Mouse (Mus musculus) MEL (cell line): Measurements from ENCODE around the gene Surf4. TPM values are rescaled to one million over a fixed set of nuclear protein-coding genes. Genes with fewer than 3 reads are reported as not detected.

Experiments
- DNase-seq: peaks from one replicate; pipeline ENCODE4 v3.0.0; 2011; ENCODE audit warnings: low read depth, low spot score
- H3K27ac ChIP-seq: 2 replicates; pipeline ENCODE4 v1.5.1; 2012; ENCODE audit warnings: low read depth, mild to moderate bottlenecking, control low read depth, low read length, moderate library complexity; ENCODE audit not compliant: control insufficient read depth
- H3K27me3 ChIP-seq, 2 experiments: fragments of 150-350 bp in 1 of 2; sonication (generic) in 1 of 2; 2 replicates each; pipeline ENCODE4 v1.6.1; 2012; ENCODE audit warnings: low read length in 2 of 2, mild to moderate bottlenecking in 2 of 2, improper control_type of control experiment in 1 of 2, moderate library complexity in 1 of 2; ENCODE audit not compliant: insufficient read depth in 2 of 2, control insufficient read depth in 1 of 2
- H3K36me3 ChIP-seq, 2 experiments: 2 replicates each; pipeline ENCODE4 v1.6.1; 2012 to 2014; ENCODE audit warnings: low read length in 2 of 2, improper control_type of control experiment in 1 of 2, inconsistent platforms in 1 of 2, mild to moderate bottlenecking in 1 of 2; ENCODE audit not compliant: insufficient read depth in 2 of 2, control insufficient read depth in 1 of 2
- H3K4me1 ChIP-seq, 2 experiments: fragments of 150-350 bp in 1 of 2; sonication (generic) in 1 of 2; 2 replicates each; pipeline ENCODE4 v1.6.1; 2012; ENCODE audit warnings: low read length in 2 of 2, improper control_type of control experiment in 1 of 2, mild to moderate bottlenecking in 1 of 2; ENCODE audit not compliant: insufficient read depth in 2 of 2, control insufficient read depth in 1 of 2
- H3K4me3 ChIP-seq, 2 experiments: fragments of 150-350 bp in 1 of 2; sonication (generic) in 1 of 2; 2 replicates each; pipeline ENCODE4 v1.5.1; 2012; ENCODE audit warnings: low read depth in 2 of 2, low read length in 2 of 2, mild to moderate bottlenecking in 2 of 2, moderate library complexity in 2 of 2, control low read depth in 1 of 2, improper control_type of control experiment in 1 of 2; ENCODE audit not compliant: control insufficient read depth in 1 of 2, insufficient read depth in 1 of 2
- H3K79me2 ChIP-seq: 2 replicates; pipeline ENCODE4 v1.6.1; 2012; ENCODE audit warnings: mild to moderate bottlenecking, low read length, moderate library complexity; ENCODE audit not compliant: control insufficient read depth, poor library complexity, insufficient read depth
- H3K9ac ChIP-seq: 2 replicates; pipeline ENCODE4 v1.6.1; 2012; ENCODE audit warnings: low read depth, mild to moderate bottlenecking, control low read depth, low read length, moderate library complexity; ENCODE audit not compliant: control insufficient read depth, poor library complexity, severe bottlenecking
- H3K9me3 ChIP-seq: fragments of 150-350 bp; sonication (generic); replicated peaks from 2 replicates; pipeline ENCODE4 v1.6.1; 2012; ENCODE audit warnings: mild to moderate bottlenecking, low read length, improper control_type of control experiment, moderate library complexity; ENCODE audit not compliant: insufficient read depth
- CHD2 ChIP-seq: IDR thresholded peaks from 2 replicates; pipeline ENCODE4 v1.6.1; 2011; ENCODE audit warnings: low read length, improper control_type of control experiment
- ELF1 ChIP-seq: IDR thresholded peaks from 2 replicates; pipeline ENCODE4 v1.6.1; 2014; ENCODE audit warnings: low read depth, mild to moderate bottlenecking, inconsistent platforms, low read length, improper control_type of control experiment, moderate library complexity
- EP300 ChIP-seq, 2 experiments: IDR thresholded peaks; 2 replicates each; pipeline ENCODE4 v1.6.1; 2011; ENCODE audit warnings: improper control_type of control experiment in 2 of 2, low read length in 2 of 2, low read depth in 1 of 2, mild to moderate bottlenecking in 1 of 2
- ETS1 ChIP-seq: IDR thresholded peaks from 2 replicates; pipeline ENCODE4 v1.6.1; 2012; ENCODE audit warnings: low read depth, mild to moderate bottlenecking, inconsistent platforms, low read length, improper control_type of control experiment, moderate library complexity
- GATA1 ChIP-seq: IDR thresholded peaks from 2 replicates; pipeline ENCODE4 v1.6.1; 2011; ENCODE audit warnings: low read depth, low read length, improper control_type of control experiment
- HCFC1 ChIP-seq: IDR thresholded peaks from 2 replicates; pipeline ENCODE4 v1.6.1; 2012; ENCODE audit warnings: low read depth, mild to moderate bottlenecking, inconsistent platforms, low read length, improper control_type of control experiment, moderate library complexity
- JUND ChIP-seq: IDR thresholded peaks from 2 replicates; pipeline ENCODE4 v1.6.1; 2011; ENCODE audit warnings: low read depth, mild to moderate bottlenecking, improper control_type of control experiment, low read length
- KAT2A ChIP-seq: conservative IDR thresholded peaks from 2 replicates; pipeline ENCODE4 v1.6.1; 2012; ENCODE audit warnings: low read depth, low read length, improper control_type of control experiment, inconsistent platforms
- MAX ChIP-seq: IDR thresholded peaks from 2 replicates; pipeline ENCODE4 v1.6.1; 2011; ENCODE audit warnings: low read length, improper control_type of control experiment
- MAZ ChIP-seq: IDR thresholded peaks from 2 replicates; pipeline ENCODE4 v1.6.1; 2012; ENCODE audit warnings: low read depth, mild to moderate bottlenecking, inconsistent platforms, low read length, improper control_type of control experiment
- MEF2A ChIP-seq: IDR thresholded peaks from 2 replicates; pipeline ENCODE4 v1.6.1; 2014; ENCODE audit warnings: low read depth, mild to moderate bottlenecking, inconsistent platforms, low read length, improper control_type of control experiment; ENCODE audit not compliant: poor library complexity, insufficient replicate concordance, severe bottlenecking; ENCODE audit errors: extremely low read depth
- MYB ChIP-seq: IDR thresholded peaks from 2 replicates; pipeline ENCODE4 v1.6.1; 2011; ENCODE audit warnings: mild to moderate bottlenecking, low read depth, low read length, improper control_type of control experiment
- MYC ChIP-seq: IDR thresholded peaks from 2 replicates; pipeline ENCODE4 v1.6.1; 2011; ENCODE audit warnings: low read depth, mild to moderate bottlenecking, low read length, improper control_type of control experiment, moderate library complexity
- POLR2A ChIP-seq, 2 experiments: IDR thresholded peaks; 2 replicates each; pipeline ENCODE4 v1.6.1; 2011 to 2012; ENCODE audit warnings: low read length in 2 of 2, mild to moderate bottlenecking in 2 of 2, control low read depth in 1 of 2, improper control_type of control experiment in 1 of 2, low read depth in 1 of 2, moderate library complexity in 1 of 2; ENCODE audit not compliant: control insufficient read depth in 1 of 2, insufficient read depth in 1 of 2, poor library complexity in 1 of 2
- POLR2AphosphoS2 ChIP-seq: IDR thresholded peaks from 2 replicates; pipeline ENCODE4 v1.6.1; 2011; ENCODE audit warnings: low read length, improper control_type of control experiment
- POLR2AphosphoS5 ChIP-seq: IDR thresholded peaks from 2 replicates; pipeline ENCODE4 v1.6.1; 2012; ENCODE audit warnings: low read depth, borderline replicate concordance, mild to moderate bottlenecking, inconsistent platforms, low read length, moderate library complexity, mixed read lengths
- RAD21 ChIP-seq: IDR thresholded peaks from 2 replicates; pipeline ENCODE4 v1.6.1; 2011; ENCODE audit warnings: mild to moderate bottlenecking, low read depth, low read length, improper control_type of control experiment
- RCOR1 ChIP-seq: IDR thresholded peaks from 2 replicates; pipeline ENCODE4 v1.6.1; 2012; ENCODE audit warnings: low read depth, mild to moderate bottlenecking, inconsistent platforms, low read length, improper control_type of control experiment
- SIN3A ChIP-seq: IDR thresholded peaks from 2 replicates; pipeline ENCODE4 v1.6.1; 2012; ENCODE audit warnings: low read length, improper control_type of control experiment, inconsistent platforms
- SMC3 ChIP-seq: IDR thresholded peaks from 2 replicates; pipeline ENCODE4 v1.6.1; 2011; ENCODE audit warnings: low read depth, low read length, improper control_type of control experiment
- TAL1 ChIP-seq: IDR thresholded peaks from 2 replicates; pipeline ENCODE4 v1.6.1; 2012; ENCODE audit warnings: mild to moderate bottlenecking, inconsistent platforms, low read length, moderate library complexity, mixed read lengths
- TBP ChIP-seq: IDR thresholded peaks from 2 replicates; pipeline ENCODE4 v1.8.0; 2011; ENCODE audit warnings: low read depth, low read length, improper control_type of control experiment
- UBTF ChIP-seq: IDR thresholded peaks from 2 replicates; pipeline ENCODE4 v1.6.1; 2012; ENCODE audit warnings: low read depth, mild to moderate bottlenecking, inconsistent platforms, low read length, improper control_type of control experiment, moderate library complexity, borderline replicate concordance; ENCODE audit not compliant: insufficient read depth
- USF1 ChIP-seq: IDR thresholded peaks from 2 replicates; pipeline ENCODE4 v1.6.1; 2014; ENCODE audit warnings: low read depth, mild to moderate bottlenecking, inconsistent platforms, low read length, improper control_type of control experiment, moderate library complexity
- ZMIZ1 ChIP-seq: IDR thresholded peaks from 2 replicates; pipeline ENCODE4 v1.6.1; 2012; ENCODE audit warnings: low read depth, mild to moderate bottlenecking, inconsistent platforms, low read length, improper control_type of control experiment, moderate library complexity
- polyA plus RNA-seq, 2 experiments: library from polyadenylated mRNA; stranded (reverse) in 1 of 2; unstranded in 1 of 2; fragments of >175 nt in 1 of 2; fragments of >200 nt in 1 of 2; gene quantifications; 2 replicates each; pipeline versions ENCODE4 v1.2.1 to v1.2.4; 2012; ENCODE audit warnings: low replicate concordance in 2 of 2, low read depth in 1 of 2; ENCODE audit not compliant: insufficient read length in 2 of 2, insufficient read depth in 1 of 2, missing spikeins in 1 of 2
- total RNA-seq: library from RNA; depleted of rRNA; stranded (reverse); fragments of 300-350 nt; gene quantifications from 2 replicates; pipeline ENCODE4 v1.2.3, GENCODE M21; 2012

Surf4 gene
- total and polyA plus RNA-seq, 3 experiments = 152 to 252 TPM; not detected in 1

GRCm38 (mm10) chr2:26914148-26914941, 19.4 kb downstream of the Surf4 start (continued):
- TF ChIP-seq CHD2 (peak; percentile 44), TBP (no peak), ZMIZ1 (peak; percentile 58; the same call in 1 of the 2 replicates), POLR2AphosphoS5 (no peak), SMC3 (0 out of 2 replicates have a peak, but pooled peaks have one; percentile 15), RAD21 (no peak), MAX (no peak), MYB (no peak), TAL1 (no peak), SIN3A (0 out of 2 replicates have a peak, but pooled peaks have one; percentile 3)

GRCm38 (mm10) chr2:26913416-26914147, 20.1 kb downstream of the Surf4 start:
- H3K4me1 ChIP-seq = peaks cover 2 to 22% of the 10 kb centered on the region in 2 experiments; a peak in 3 of 4 replicates
- H3K9me3 ChIP-seq = no peaks in the 10 kb centered on the region
- peak overlapping the region; percentile 87 for H3K9ac ChIP-seq
- H3K36me3 ChIP-seq = peaks cover 5 to 21% of the 10 kb centered on the region in 2 experiments; a peak in 3 of 4 replicates
- H3K27me3 ChIP-seq = no peaks in the 10 kb centered on the region
- H3K79me2 ChIP-seq = peaks cover 79% of the 10 kb centered on the region
- H3K4me3 ChIP-seq = peak overlapping the region; percentile 4 to 78; a peak in 2 of 4 replicates
- TF ChIP-seq EP300 (IDR thresholded peaks at IDR 0.05; ENCODE audit: low read depth in 1 of 2, low read length in 2 of 2) (peak in 1 of 2 experiments; percentile 41; a peak in 3 of 4 replicates), RCOR1 (peak; percentile 35; the same call in 1 of the 2 replicates), MYB (no peak), JUND (no peak), UBTF (no peak), POLR2AphosphoS5 (peak; percentile 74; the same call in 1 of the 2 replicates), ELF1 (peak; percentile 70), USF1 (no peak), POLR2AphosphoS2 (peak; percentile 76; the same call in 1 of the 2 replicates), ZMIZ1 (0 out of 2 replicates have a peak, but pooled peaks have one; percentile 16), GATA1 (peak; percentile 84), SMC3 (peak; percentile 34), ETS1 (peak; percentile 21), SIN3A (0 out of 2 replicates have a peak, but pooled peaks have one; percentile 35), POLR2A (IDR thresholded peaks at IDR 0.05; ENCODE audit: control insufficient read depth in 1 of 2, insufficient read depth in 1 of 2, low read depth in 1 of 2, low read length in 2 of 2, poor library complexity in 1 of 2) (peak; percentile 9 to 71; a peak in 2 of 4 replicates), MAZ (no peak), KAT2A (no peak), HCFC1 (no peak), RAD21 (no peak), TAL1 (peak; percentile 17; the same call in 1 of the 2 replicates), TBP (peak; percentile 61; the same call in 1 of the 2 replicates), MEF2A (no peak), MYC (peak; percentile 71; the same call in 1 of the 2 replicates)
- TF ChIP-seq, all 39 proteins: peak for 14
- DNase-seq = peak; percentile 85
- peak overlapping the region; percentile 54 for H3K27ac ChIP-seq
